Mouse (Mus musculus) hindbrain, embryonic 16.5 days (tissue): ENCODE measurements at regions not wholly inside any gene's neighbourhood (a gene's known extent, or its start where the extent isn't known, plus 50 kb on each side); places are given as distances from the start of the nearest gene placed in this dataset.

ENCODE experiments used
- ATAC-seq: fragments of 200-750 bp; cut with Nextera tagmentation; 2 replicates; pipeline ENCODE4 v1.8.0; 2017; ENCODE audit warnings: moderate TSS enrichment, moderate library complexity
- H3K27ac ChIP-seq: fragments of 300-500 bp; sonication (generic); 2 replicates; pipeline ENCODE4 v1.5.1; 2014; ENCODE audit warnings: low read depth, mild to moderate bottlenecking, control low read depth, low read length, moderate library complexity
- H3K27me3 ChIP-seq: fragments of 300-500 bp; sonication (generic); replicated peaks from 2 replicates; pipeline ENCODE4 v1.6.1; 2014; ENCODE audit warnings: low read length; ENCODE audit not compliant: control insufficient read depth, insufficient read depth
- H3K36me3 ChIP-seq: fragments of 300-500 bp; sonication (generic); 2 replicates; pipeline ENCODE4 v1.6.1; 2014; ENCODE audit warnings: mild to moderate bottlenecking, low read length, moderate library complexity, mixed read lengths; ENCODE audit not compliant: control insufficient read depth, insufficient read depth
- H3K4me1 ChIP-seq: fragments of 300-500 bp; sonication (generic); 2 replicates; pipeline ENCODE4 v1.6.1; 2014; ENCODE audit warnings: low read depth, low read length; ENCODE audit not compliant: control insufficient read depth, insufficient read depth
- H3K4me2 ChIP-seq: fragments of 300-500 bp; sonication (generic); 2 replicates; pipeline ENCODE4 v1.6.1; 2014; ENCODE audit warnings: mild to moderate bottlenecking, low read length, control low read depth, moderate library complexity
- H3K4me3 ChIP-seq: fragments of 300-500 bp; sonication (generic); 2 replicates; pipeline ENCODE4 v1.5.1; 2014; ENCODE audit warnings: mild to moderate bottlenecking, low read length, control low read depth, moderate library complexity
- H3K9ac ChIP-seq: fragments of 300-500 bp; sonication (generic); 2 replicates; pipeline ENCODE4 v1.6.1; 2014; ENCODE audit warnings: low read depth, mild to moderate bottlenecking, control low read depth, low read length, moderate library complexity
- H3K9me3 ChIP-seq: fragments of 300-500 bp; sonication (generic); 2 replicates; pipeline ENCODE4 v1.6.1; 2014; ENCODE audit warnings: mild to moderate bottlenecking, low read length, moderate library complexity; ENCODE audit not compliant: control insufficient read depth
- WGBS: fragments of 180-500 bp; shearing (Covaris S2); extraction: QIAGEN DNeasy Blood & Tissue Kit; methylation state at CpG from one replicate; pipeline ENCODE4 v1.1.7; 2014; 5-methylcytosine and 5-hydroxymethylcytosine counted together

DNA sequence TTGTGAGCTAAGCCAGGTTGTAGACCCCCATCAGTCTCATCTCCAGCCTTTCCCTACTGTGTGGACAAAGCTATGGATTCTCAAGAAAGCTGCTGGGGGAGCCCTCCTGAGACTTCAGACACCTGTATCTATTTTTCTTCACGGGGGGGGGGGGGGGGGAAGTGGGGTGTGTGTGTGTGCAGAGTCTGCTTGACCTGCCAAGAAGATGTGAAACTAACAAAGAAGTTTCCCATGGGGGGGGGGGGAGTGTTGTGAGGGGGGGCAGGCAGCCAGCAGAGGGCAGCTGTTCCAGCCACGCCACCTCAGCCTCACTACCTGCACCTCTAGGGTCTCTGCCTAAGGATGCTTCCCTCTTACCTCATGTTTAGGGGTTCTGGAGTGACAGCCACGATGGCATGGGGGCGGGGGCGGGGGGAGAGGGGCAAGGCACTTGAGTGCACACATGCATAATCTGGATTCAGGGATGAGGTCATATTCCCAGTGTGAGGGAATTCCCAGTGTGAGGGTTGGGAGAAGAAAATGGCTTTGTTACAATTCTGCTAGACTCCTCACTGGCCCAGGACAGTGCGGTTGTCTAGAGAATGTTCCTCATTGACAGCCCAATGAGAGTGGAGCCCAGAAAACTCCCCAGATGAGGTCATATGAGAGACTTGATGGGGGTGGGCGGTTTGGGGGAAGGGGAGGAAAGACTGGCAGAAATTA, 104.0 kb upstream of the Spata13 start:
- no peak overlapping the region for H3K4me3 ChIP-seq
- ATAC-seq, result peak; percentile 52; the same call in 1 of the 2 replicates
- no peak overlapping the region for H3K9ac ChIP-seq
- no peaks in the 10 kb centered on the region for H3K36me3 ChIP-seq
- H3K27me3 ChIP-seq, result no peaks in the 10 kb centered on the region
- no peaks in the 10 kb centered on the region for H3K9me3 ChIP-seq
- no peak overlapping the region for H3K27ac ChIP-seq
- no peak overlapping the region for H3K4me2 ChIP-seq
- WGBS, result 22% methylated on average over 7 of the region's 7 CpGs
- peaks cover 18% of the 10 kb centered on the region; the same call in 1 of the 2 replicates for H3K4me1 ChIP-seq

DNA sequence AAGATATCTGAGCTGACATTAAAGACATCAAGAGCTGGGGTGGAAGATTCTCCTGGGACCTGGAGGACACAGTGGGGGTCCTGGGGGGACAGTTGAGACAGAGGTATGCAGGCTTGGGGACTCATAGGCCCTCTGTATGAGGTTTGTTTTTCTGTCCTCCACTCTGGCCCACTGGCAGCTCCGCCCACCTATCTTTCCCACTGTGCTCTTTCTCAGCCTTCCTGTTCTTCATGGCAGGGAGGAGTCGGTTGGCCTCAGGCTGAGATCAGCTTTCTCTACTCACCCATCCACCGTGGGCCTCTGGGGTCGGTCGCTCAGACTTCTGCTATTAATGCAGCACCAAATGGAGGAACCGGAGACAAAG, 103.5 kb upstream of the Spata13 start:
- no peak overlapping the region for H3K9ac ChIP-seq
- peaks cover 18% of the 10 kb centered on the region; the same call in 1 of the 2 replicates for H3K4me1 ChIP-seq
- H3K4me2 ChIP-seq, result no peak overlapping the region
- 18% methylated on average over 6 of the region's 6 CpGs for WGBS
- ATAC-seq, result no peak
- no peaks in the 10 kb centered on the region for H3K36me3 ChIP-seq
- no peak overlapping the region for H3K27ac ChIP-seq
- H3K27me3 ChIP-seq, result no peaks in the 10 kb centered on the region
- no peak overlapping the region for H3K4me3 ChIP-seq
- no peaks in the 10 kb centered on the region for H3K9me3 ChIP-seq

DNA sequence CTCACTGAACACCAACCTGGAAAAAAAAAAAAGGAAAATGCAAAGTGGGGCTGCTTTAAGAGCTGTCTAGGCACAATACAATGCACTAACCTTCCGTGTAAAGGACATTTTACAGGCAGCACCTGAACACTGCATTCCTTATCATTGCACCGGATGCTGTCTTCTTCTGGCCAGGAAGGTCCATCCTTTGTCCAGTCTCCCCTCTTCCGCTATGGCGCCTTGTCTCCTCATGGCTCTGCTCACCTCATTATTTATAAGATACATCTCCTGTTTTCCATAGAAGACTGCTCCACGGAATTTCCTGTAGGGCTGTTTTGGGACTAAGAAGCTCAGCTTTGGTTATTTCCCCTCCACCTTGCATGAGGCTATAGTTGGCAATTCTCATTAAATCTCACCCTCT, 102.8 kb upstream of the Spata13 start:
- H3K4me2 ChIP-seq, result no peak overlapping the region
- H3K9ac ChIP-seq, result no peak overlapping the region; the same call in 1 of the 2 replicates
- peaks cover 18% of the 10 kb centered on the region; the same call in 1 of the 2 replicates for H3K4me1 ChIP-seq
- H3K27ac ChIP-seq, result no peak overlapping the region
- no peaks in the 10 kb centered on the region for H3K9me3 ChIP-seq
- WGBS, result 86% methylated on average over 5 of the region's 5 CpGs
- H3K36me3 ChIP-seq, result no peaks in the 10 kb centered on the region
- H3K27me3 ChIP-seq, result no peaks in the 10 kb centered on the region
- H3K4me3 ChIP-seq, result no peak overlapping the region
- no peak for ATAC-seq

DNA sequence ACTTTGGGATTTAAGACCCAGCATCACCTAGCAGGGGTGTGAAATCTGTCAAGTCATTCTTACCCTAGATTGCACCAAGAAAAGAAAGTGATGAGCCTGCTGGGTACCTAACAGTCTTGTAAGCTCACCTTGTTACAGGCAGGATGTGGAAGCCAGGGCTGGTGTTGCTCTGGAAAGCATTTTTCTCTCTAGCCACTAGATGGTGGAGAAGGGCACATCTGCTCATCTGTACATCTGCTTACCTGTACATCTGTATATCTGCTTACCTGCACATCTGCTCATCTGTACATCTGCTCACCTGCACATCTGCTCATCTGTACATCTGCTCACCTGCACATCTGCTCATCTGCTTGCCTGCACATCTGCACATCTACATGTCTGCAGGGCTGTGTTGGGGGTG, 102.0 kb upstream of the Spata13 start:
- peaks cover 18% of the 10 kb centered on the region; the same call in 1 of the 2 replicates for H3K4me1 ChIP-seq
- no peaks in the 10 kb centered on the region for H3K36me3 ChIP-seq
- H3K9ac ChIP-seq, result no peak overlapping the region
- H3K4me2 ChIP-seq, result no peak overlapping the region
- ATAC-seq, result no peak
- H3K9me3 ChIP-seq, result no peaks in the 10 kb centered on the region
- no peak overlapping the region for H3K27ac ChIP-seq
- H3K4me3 ChIP-seq, result no peak overlapping the region
- H3K27me3 ChIP-seq, result no peaks in the 10 kb centered on the region

DNA sequence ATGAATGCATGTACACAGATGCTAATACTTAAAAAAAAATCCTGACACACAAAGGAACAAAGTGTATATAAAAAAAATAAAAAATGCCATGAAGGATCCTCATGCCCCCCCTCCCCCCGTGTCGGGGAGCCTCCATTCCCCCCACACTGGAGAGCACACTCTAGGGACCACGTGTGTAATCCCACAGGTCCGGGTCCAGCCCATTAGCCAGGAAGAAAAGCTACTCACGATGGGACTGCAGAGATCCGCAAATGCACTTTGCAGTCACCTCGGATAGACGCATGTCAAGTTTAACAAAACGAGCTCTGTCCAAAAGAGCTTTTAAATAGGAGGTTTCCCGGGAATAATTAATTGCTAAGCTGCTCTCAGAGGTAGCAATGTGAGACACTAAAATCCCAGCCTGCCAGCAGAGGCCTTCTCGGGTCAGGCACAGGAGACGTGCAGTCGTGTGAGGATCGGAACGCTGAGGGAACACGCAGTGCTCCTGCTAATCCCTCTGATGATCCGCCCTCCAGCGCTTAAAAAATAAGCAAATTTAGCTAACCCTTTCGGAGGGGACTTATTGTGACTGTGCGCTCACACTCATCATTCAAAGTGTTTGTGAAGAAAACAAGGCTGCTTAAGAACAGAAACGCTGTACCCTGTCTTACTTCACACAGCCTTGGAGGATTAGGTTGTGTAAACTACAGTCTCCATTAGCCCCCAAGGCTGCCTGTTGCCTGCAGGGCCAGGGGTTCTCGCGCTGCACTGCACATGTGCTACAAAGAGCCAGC, 100.2 kb upstream of the Spata13 start:
- Histone ChIP-seq H3K36me3 (no peaks in the 10 kb centered on the region), H3K9ac (no peak overlapping the region), H3K27me3 (no peaks in the 10 kb centered on the region), H3K27ac (no peak overlapping the region), H3K4me2 (peak overlapping the region; percentile 11; the same call in 1 of the 2 replicates), H3K9me3 (no peaks in the 10 kb centered on the region), H3K4me1 (peaks cover 18% of the 10 kb centered on the region; the same call in 1 of the 2 replicates), H3K4me3 (no peak overlapping the region)
- WGBS, result 34% methylated on average over 23 of the region's 23 CpGs
- 0 out of 2 replicates have a peak, but pooled peaks have one; percentile 43 for ATAC-seq

DNA sequence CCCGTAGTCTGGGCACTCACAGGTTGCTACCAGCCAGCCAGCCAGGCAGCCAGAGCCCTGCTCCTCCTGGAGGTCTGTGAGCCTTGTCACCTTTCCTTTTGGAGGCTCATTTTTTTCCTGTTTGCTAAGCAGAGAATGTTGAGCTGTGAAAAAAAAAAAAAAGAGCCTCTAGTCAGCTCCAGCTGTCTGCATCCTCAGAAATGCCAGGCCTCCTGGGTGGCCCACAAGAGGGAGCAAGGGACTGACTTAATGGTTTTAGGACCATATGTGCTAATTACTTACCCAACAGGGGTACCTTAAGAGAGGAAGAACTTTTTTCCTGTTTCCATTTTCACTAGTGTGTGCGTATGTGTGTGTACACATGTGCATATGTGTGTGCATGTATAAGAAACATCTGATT, 94.8 kb upstream of the Spata13 start:
- H3K9ac ChIP-seq, result no peak overlapping the region
- 75% methylated on average over 2 of the region's 2 CpGs for WGBS
- H3K4me3 ChIP-seq, result no peak overlapping the region
- H3K27me3 ChIP-seq, result no peaks in the 10 kb centered on the region
- H3K4me1 ChIP-seq, result 0 out of 2 replicates have a peak, but pooled peaks cover 1% of the 10 kb centered on the region
- no peak overlapping the region for H3K4me2 ChIP-seq
- no peaks in the 10 kb centered on the region for H3K36me3 ChIP-seq
- no peaks in the 10 kb centered on the region for H3K9me3 ChIP-seq
- ATAC-seq, result peak; percentile 65; the same call in 1 of the 2 replicates
- H3K27ac ChIP-seq, result no peak overlapping the region

DNA sequence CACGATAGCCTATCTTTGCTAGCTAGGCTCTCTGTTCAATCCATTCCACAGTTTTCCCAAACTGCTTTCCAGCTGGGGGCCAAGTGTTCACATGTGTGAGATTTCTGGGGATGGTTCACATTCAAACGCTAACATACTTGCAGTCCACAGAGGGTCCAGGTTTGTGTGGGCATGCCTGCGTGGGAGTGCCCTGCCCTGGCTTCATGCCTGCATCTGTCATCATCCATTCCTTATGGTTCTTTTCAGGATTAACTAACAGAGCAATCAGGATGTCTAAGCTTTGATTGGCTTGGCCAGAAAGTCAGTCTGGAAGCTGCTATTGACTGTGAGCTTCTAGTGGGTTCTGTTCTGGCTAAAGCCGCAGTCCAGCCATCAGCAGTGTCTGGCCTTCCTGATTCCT, 93.7 kb upstream of the Spata13 start:
- Histone ChIP-seq H3K36me3 (no peaks in the 10 kb centered on the region), H3K4me3 (no peak overlapping the region), H3K9ac (no peak overlapping the region), H3K27ac (no peak overlapping the region), H3K4me1 (no peaks in the 10 kb centered on the region), H3K4me2 (no peak overlapping the region), H3K27me3 (no peaks in the 10 kb centered on the region), H3K9me3 (no peaks in the 10 kb centered on the region)
- no peak for ATAC-seq
- 67% methylated on average over 4 of the region's 4 CpGs for WGBS

DNA sequence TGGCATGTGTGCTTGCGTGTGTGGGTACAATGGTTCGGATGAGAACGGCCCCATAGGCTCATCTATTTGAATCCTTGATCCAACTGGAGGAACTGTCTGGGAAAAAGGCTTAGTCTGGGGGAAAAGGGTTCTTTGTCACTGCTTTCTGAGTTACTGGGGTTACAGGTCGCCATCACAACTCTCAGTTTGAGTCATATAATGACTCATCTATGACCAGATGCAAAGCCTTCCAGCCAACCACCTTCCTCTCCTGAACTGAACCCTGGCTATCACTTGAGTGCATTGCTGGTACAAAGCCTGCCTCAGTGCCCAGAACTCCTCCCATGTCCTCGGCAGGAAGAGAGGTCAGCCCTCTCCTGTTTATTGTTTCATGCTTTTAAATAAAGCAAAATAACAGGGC, 92.2 kb upstream of the Spata13 start:
- no peaks in the 10 kb centered on the region for H3K36me3 ChIP-seq
- WGBS, result 84% methylated on average over 5 of the region's 5 CpGs
- no peak for ATAC-seq
- H3K9me3 ChIP-seq, result no peaks in the 10 kb centered on the region
- H3K4me2 ChIP-seq, result no peak overlapping the region
- no peak overlapping the region for H3K4me3 ChIP-seq
- no peaks in the 10 kb centered on the region for H3K4me1 ChIP-seq
- no peak overlapping the region for H3K9ac ChIP-seq
- no peaks in the 10 kb centered on the region for H3K27me3 ChIP-seq
- no peak overlapping the region for H3K27ac ChIP-seq

DNA sequence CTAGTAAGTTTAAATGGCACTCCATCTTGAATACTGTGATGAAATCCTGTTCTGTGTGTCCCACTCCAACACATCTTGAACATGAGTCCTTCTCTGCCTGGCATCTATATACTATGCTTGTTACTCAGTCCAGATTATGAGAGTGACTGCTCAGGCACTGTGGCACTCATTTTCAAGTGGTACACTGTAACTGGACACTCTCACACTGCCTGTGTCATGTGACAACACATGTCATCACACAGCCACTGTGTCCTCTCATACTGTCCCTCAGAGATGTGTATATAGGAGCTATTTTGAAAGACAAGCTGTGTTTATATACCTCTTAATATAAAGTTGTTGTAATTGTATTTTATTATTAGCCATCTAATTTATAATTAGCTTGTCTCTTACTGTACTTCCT, 89.0 kb upstream of the Spata13 start:
- H3K36me3 ChIP-seq, result no peaks in the 10 kb centered on the region
- H3K27me3 ChIP-seq, result no peaks in the 10 kb centered on the region
- no peaks in the 10 kb centered on the region for H3K4me1 ChIP-seq
- H3K9me3 ChIP-seq, result no peaks in the 10 kb centered on the region
- no peak overlapping the region for H3K27ac ChIP-seq
- H3K4me3 ChIP-seq, result no peak overlapping the region
- H3K9ac ChIP-seq, result no peak overlapping the region
- ATAC-seq, result no peak
- H3K4me2 ChIP-seq, result no peak overlapping the region
